Mouse (Mus musculus): Measurements from ENCODE around the gene Elmod1.
"Not testable (repeated sequence)": the region's sequence is repeated elsewhere in the genome, so short reads cannot be mapped to it uniquely, and the experiment has no call there.

DNA sequence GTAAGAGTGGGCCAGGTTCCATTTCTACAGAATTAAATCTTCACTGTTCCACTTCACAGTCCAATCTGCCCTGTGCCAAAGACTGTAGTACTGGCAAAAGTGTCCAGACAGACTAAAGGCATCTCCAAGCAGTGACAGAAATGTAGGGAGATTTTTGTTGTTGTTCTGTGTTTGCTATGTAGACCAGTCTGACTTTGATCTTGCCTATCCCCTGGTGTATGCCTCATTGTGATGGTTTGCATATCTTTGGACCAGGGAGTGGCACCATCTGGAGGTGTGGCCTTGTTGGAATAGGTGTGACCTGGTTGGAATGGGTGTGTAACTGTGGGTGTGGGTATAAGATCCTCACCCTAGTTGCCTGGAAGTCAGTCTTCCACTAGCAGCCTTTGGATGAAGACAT, 17.5 kb upstream of the Elmod1 start:
- not testable (repeated sequence) for TF ChIP-seq POLR2A (IDR thresholded peaks at IDR 0.05; ENCODE audit: borderline replicate concordance, insufficient read depth, low read length); CTCF (IDR thresholded peaks at IDR 0.05; ENCODE audit: borderline replicate concordance, insufficient read depth, low read depth, low read length)

All from cerebellum, adult 2 months (tissue).